Mouse (Mus musculus): Measurements from ENCODE around the gene 4430402I18Rik. TPM values are rescaled to one million over a fixed set of nuclear protein-coding genes. Genes with fewer than 3 reads are reported as not detected.

Gene 4430402I18Rik
- polyA plus RNA-seq, 1 experiment: 41.7 TPM

DNA sequence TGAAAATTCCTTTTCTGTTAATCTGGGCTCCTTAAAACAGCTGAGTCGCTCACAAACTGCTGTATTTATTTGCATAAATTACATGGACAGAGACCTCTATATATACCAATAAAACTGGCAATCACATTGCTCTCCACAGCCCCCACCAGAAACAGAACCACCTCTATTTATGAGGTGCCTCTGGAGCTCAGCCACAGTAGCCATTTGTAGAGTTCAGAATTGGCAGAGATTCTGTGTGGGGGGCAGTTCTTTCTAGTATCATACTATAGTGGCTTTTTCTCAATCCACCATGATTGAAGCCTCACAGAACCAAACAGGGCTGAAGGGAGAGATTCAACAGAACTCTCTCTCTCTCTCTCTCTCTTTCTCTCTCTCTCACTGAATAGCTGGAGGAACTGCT, 71.0 kb downstream of the 4430402I18Rik start:
- Histone ChIP-seq H3K4me1 (ENCODE audit: control insufficient read depth, insufficient read depth, insufficient read length, low read length) (no peaks in the 10 kb centered on the region), H3K4me3 (ENCODE audit: insufficient read depth, low read depth, low read length) (no peak overlapping the region), H3K27ac (replicated peaks; ENCODE audit: low read depth, low read length) (no peak overlapping the region)

DNA sequence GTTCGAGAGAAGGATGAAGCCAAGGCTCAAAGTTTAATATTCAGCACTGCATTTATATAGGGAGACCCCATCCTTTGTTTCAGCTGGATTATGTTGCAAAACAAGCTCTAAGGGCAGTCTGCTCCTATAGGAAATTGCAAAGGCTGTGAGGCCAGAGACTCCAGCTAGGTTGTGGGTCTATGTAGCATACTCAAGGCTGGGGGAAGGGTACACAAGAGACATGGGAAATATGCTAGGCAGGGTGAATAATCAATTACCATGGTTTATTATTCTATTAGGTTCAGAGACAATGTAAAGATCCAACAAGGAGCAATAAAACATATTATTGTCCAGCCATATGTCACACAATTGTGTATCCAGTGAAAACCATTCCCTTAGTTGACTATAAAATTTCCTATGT, 75.7 kb downstream of the 4430402I18Rik start:
- Histone ChIP-seq H3K4me3 (ENCODE audit: insufficient read depth, low read depth, low read length) (no peak overlapping the region), H3K4me1 (ENCODE audit: control insufficient read depth, insufficient read depth, insufficient read length, low read length) (peaks cover 6% of the 10 kb centered on the region; the same call in 1 of the 2 replicates), H3K27ac (replicated peaks; ENCODE audit: low read depth, low read length) (no peak overlapping the region)

DNA sequence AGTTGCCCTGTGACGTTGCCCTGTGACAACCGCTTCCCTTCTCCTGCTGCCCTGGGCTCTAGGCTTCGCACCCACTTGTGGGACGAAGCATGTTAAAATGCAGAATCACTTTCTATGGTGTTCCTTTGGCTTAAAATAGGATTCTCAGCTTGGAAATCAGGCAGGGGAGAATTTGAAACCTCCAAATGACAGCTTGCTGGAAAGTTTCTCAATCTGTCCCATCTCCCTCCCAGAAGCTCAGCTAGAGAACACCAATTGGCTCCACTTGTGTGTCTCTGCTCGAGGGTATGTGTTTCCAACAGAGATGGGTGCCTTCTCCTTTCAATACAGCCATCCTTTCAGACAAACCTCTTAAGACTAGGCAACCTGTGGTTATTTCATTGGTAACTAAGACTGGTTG, 76.4 kb downstream of the 4430402I18Rik start:
- H3K27ac ChIP-seq (replicated peaks; ENCODE audit: low read depth, low read length): no peak overlapping the region
- no peak overlapping the region for H3K4me3 ChIP-seq (ENCODE audit: insufficient read depth, low read depth, low read length)
- H3K4me1 ChIP-seq (ENCODE audit: control insufficient read depth, insufficient read depth, insufficient read length, low read length): peaks cover 8% of the 10 kb centered on the region; the same call in 1 of the 2 replicates

DNA sequence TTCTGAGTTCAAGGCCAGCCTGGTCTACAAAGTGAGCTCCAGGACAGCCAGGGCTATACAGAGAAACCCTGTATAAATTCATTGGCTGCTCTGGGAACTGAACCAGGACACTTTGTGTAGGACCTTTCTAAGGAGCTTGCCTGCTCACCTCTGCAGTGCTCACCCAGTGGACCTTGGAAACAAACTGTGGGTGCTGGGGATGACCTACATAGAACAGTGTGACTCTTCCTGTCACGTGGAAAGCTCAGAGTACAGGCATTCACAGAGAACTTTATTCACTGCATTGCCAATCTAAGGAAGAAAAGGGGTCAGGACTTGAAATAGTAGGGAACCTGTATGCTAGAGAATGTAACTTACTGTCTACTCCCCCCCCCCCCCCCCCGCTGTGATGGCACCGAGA, 78.3 kb downstream of the 4430402I18Rik start:
- Histone ChIP-seq H3K4me3 (ENCODE audit: insufficient read depth, low read depth, low read length) (no peak overlapping the region), H3K4me1 (ENCODE audit: control insufficient read depth, insufficient read depth, insufficient read length, low read length) (peaks cover 8% of the 10 kb centered on the region; the same call in 1 of the 2 replicates), H3K27ac (replicated peaks; ENCODE audit: low read depth, low read length) (no peak overlapping the region)

DNA sequence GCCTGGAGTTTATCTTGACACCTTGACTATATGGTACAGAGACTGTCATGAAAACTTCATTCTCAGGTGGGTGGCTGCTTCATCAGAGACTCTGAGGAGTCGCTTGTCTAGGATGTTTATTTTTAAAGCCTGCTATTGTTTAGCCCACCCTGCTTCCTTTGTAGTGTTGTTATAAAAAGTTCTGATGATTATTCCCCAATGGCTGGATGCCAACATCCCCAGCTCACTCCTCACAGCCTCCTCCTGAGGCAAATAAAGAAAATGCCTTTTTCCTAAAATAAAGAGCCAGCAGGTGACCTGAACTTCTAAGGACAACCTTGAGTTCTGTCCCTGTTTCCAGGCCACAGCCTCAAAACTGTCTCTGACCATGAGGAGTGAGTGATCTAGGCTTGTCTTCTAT, 79.1 kb downstream of the 4430402I18Rik start:
- Histone ChIP-seq H3K4me1 (ENCODE audit: control insufficient read depth, insufficient read depth, insufficient read length, low read length) (peaks cover 8% of the 10 kb centered on the region; the same call in 1 of the 2 replicates), H3K4me3 (ENCODE audit: insufficient read depth, low read depth, low read length) (no peak overlapping the region), H3K27ac (replicated peaks; ENCODE audit: low read depth, low read length) (peak overlapping the region; percentile 74)

DNA sequence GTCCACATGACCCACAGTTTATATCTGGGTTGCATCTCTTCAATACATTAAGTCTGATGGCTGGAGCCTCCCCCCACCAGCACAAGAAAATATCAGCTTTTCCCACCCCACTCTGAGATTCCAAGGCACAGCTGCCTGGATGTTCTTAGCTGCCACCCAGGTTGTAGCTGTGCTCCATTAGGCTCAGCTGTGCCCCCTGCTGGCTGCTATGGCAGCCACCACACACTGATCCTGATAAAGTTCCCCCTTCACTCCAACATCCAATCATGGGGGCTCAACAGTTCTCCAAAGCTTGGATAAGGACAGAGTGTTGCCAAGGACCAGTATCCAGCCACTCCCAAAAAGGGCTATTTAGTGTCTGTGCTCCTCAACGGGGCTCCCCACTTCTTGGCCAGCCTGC, 84.5 kb downstream of the 4430402I18Rik start:
- Histone ChIP-seq H3K4me1 (ENCODE audit: control insufficient read depth, insufficient read depth, insufficient read length, low read length) (peaks cover 6% of the 10 kb centered on the region; the same call in 1 of the 2 replicates), H3K4me3 (ENCODE audit: insufficient read depth, low read depth, low read length) (no peak overlapping the region), H3K27ac (replicated peaks; ENCODE audit: low read depth, low read length) (no peak overlapping the region)

DNA sequence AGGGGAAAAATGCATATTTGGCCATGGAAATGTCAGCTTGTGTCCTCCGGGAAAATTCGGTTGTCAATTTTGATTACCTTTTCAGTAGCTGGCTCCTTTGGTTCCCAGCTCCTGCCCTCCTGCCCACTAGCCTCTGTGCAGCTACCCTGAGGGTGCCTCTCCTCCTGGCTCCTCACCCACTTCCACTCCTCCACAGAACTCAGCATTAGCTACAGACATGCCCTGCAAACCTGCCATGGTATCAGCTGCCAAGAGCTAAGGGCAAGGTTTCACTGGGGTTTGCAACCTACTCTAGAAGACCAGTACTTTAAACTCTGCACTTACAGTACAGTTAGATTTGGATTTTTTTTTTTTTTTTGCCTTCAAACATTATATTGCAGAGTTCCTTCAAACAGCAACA, 88.1 kb downstream of the 4430402I18Rik start:
- H3K4me1 ChIP-seq (ENCODE audit: control insufficient read depth, insufficient read depth, insufficient read length, low read length): no peaks in the 10 kb centered on the region; the same call in 1 of the 2 replicates
- no peak overlapping the region for H3K27ac ChIP-seq (replicated peaks; ENCODE audit: low read depth, low read length)
- no peak overlapping the region for H3K4me3 ChIP-seq (ENCODE audit: insufficient read depth, low read depth, low read length)

DNA sequence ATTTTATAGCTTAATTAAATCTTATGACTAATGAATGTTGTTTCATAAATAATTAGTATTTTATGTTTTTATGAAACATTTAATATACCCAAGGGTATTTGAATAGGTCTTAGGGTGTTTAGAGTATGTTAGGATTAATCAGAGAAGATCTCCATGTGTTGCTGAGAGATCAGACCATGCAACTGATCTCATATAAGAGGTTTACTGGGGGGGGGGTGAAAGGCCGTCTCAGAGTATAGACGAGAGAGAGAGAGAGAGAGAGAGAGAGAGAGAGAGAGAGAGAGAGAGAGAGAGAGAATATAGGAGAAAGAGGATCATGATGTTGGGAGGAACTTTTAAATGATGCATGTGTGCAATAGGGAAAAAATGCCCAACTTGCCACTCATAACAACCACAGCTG, 97.2 kb downstream of the 4430402I18Rik start:
- Histone ChIP-seq H3K4me3 (ENCODE audit: insufficient read depth, low read depth, low read length) (no peak overlapping the region), H3K27ac (replicated peaks; ENCODE audit: low read depth, low read length) (no peak overlapping the region), H3K4me1 (ENCODE audit: control insufficient read depth, insufficient read depth, insufficient read length, low read length) (no peaks in the 10 kb centered on the region)

DNA sequence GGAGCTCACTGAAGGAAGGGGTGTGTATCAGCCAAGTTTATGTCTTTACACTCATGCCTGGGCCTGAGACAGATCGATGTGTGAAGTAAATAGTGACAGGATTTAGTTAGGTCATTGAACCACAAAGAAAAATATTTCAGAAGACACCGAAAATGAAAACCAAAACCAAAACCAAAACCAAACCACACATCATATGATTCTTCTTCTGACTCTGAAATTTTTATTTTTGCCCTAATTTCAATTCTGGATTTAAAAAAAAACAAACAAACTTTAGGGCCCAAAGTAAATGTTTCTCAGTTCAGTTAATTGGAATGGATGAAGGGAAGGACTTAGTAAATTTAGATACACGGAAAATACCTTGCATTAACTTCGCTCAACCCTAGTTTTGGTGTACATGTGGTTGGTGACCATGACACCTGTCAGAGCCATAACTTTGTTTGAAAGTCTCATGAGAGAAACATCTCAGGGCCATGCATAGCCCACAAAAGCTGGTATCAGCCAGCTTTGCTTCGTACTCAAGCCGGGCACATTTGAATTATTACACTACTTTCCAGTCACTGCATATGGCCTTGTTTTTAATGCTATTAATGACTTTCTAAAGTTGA, 98.2 kb downstream of the 4430402I18Rik start:
- H3K4me3 ChIP-seq (ENCODE audit: insufficient read depth, low read depth, low read length): no peak overlapping the region
- no peak overlapping the region for H3K27ac ChIP-seq (replicated peaks; ENCODE audit: low read depth, low read length)

DNA sequence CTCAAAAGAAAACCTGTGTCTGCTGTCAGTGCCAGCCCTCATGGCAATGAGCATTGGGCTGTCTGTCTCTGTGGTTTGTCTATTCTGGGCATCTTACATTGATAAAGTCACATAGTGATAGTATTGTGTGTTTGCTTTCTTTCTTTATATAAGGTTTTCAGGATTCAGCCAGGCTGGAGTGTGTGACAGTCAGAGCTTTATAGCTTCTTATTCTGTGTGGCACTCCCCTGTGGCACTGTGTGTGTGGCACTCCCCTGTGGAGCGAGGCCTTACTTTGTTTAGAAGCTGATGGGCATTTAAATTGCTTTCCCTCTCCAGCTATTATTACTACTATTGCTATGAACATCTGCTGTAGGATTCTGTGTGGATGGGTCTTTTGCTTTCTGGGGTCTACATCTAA, 102.1 kb downstream of the 4430402I18Rik start:
- H3K4me1 ChIP-seq (ENCODE audit: control insufficient read depth, insufficient read depth, insufficient read length, low read length): no peaks in the 10 kb centered on the region
- H3K27ac ChIP-seq (replicated peaks; ENCODE audit: low read depth, low read length): no peak overlapping the region

More for the DNA sequence above, 98.2 kb downstream of the 4430402I18Rik start:
- H3K4me1 ChIP-seq (ENCODE audit: control insufficient read depth, insufficient read depth, insufficient read length, low read length): no peaks in the 10 kb centered on the region

DNA sequence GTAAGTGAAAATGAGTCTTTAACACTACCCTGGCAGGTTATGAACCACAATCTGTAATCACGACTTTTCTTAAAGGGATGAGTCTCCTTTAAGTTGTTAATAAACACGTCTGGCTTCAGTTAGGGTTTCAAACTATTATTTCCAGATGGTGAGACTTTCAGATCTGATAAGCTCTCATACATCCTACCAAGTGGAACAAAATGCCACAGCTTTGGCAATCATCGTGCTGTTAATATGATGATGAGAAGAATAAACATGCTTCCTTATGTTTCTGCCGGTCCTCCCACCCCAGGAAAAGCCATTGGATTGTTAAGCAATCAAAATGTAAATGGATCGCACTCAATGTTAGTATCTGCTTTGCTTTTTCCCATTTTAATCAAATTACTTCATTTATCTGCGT, 102.6 kb downstream of the 4430402I18Rik start:
- no peaks in the 10 kb centered on the region for H3K4me1 ChIP-seq (ENCODE audit: control insufficient read depth, insufficient read depth, insufficient read length, low read length)
- no peak overlapping the region for H3K4me3 ChIP-seq (ENCODE audit: insufficient read depth, low read depth, low read length)
- no peak overlapping the region for H3K27ac ChIP-seq (replicated peaks; ENCODE audit: low read depth, low read length)

More for the DNA sequence above, 102.1 kb downstream of the 4430402I18Rik start:
- H3K4me3 ChIP-seq (ENCODE audit: insufficient read depth, low read depth, low read length): no peak overlapping the region

DNA sequence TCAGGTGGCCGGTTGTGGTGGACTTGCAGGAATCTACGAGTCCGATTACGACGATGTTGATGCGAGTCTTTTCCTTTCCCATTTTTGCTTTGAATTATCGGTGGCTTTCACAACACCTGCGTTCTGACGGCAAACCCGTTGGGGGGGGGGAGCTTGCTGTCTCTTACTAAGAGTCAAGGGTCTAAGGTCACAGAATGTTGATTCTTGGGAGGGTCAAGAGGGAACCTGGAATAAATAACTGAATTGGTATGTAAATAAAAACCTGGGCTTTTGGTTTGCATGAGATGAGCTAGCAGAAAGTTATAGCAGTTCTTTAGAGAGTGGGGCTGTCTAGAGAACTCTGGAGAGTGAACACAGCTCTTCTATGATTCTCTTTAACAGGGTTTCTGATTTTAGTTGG, 104.0 kb downstream of the 4430402I18Rik start:
- Histone ChIP-seq H3K4me3 (ENCODE audit: insufficient read depth, low read depth, low read length) (no peak overlapping the region), H3K27ac (replicated peaks; ENCODE audit: low read depth, low read length) (no peak overlapping the region), H3K4me1 (ENCODE audit: control insufficient read depth, insufficient read depth, insufficient read length, low read length) (no peaks in the 10 kb centered on the region)

DNA sequence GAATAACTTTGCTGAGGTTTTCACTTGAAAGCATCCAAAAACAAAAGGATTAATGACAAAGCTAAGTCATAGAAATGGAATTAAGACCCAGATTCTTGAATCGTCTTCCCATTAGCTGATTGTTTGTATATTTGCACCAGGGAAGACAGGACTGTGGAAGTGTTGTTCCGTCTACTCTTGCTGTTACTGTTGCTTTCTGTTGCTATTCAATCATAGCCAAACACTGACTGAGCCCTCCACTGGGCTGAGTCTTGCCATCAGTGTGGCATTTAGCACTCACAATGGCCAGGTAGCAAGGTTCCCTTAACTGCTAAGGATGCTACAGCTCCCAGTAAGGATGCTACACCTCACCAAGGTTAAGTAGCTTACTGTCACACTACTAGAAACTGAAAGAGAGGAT, 107.4 kb downstream of the 4430402I18Rik start:
- H3K4me3 ChIP-seq (ENCODE audit: insufficient read depth, low read depth, low read length): no peak overlapping the region
- no peak overlapping the region for H3K27ac ChIP-seq (replicated peaks; ENCODE audit: low read depth, low read length)
- no peaks in the 10 kb centered on the region for H3K4me1 ChIP-seq (ENCODE audit: control insufficient read depth, insufficient read depth, insufficient read length, low read length)

DNA sequence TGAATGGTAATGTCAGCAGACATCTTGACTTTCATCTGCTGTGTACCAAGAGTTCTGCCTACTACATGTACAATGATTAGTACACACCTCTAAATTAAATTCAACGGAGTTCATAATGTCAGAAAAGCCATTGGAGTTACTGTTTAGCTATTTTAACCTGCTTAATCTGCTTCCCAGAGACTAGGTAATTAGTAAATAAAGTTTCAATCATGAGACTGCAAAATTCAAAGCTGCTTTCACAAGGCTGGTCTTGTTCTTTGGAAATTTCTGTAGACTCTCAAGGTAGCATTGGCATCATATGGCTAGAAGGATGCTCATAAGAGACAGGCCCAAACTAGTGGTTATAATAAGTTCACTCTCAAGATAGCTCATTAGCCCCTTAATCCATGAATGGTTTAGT, 112.8 kb downstream of the 4430402I18Rik start:
- no peak overlapping the region for H3K27ac ChIP-seq (replicated peaks; ENCODE audit: low read depth, low read length)
- no peaks in the 10 kb centered on the region for H3K4me1 ChIP-seq (ENCODE audit: control insufficient read depth, insufficient read depth, insufficient read length, low read length)
- H3K4me3 ChIP-seq (ENCODE audit: insufficient read depth, low read depth, low read length): no peak overlapping the region

DNA sequence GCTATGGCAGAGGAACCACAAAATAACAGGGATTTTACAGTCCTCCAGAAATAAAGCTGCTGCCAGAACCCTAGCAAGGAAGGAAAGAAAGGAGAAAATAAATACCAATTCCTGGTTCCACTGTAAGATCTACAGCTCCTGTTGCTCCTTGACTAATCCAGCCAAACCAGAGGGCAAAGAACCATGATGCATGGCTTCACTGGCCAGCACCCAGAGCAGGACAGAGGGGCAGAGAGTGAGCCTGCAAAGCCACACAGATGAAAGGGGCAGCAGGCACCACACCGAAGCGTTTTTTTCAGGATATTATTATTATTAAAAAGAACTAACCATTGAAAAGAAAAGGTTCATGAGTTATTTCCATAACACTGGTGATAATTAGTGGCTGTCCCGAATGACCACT, 115.6 kb downstream of the 4430402I18Rik start:
- Histone ChIP-seq H3K4me1 (ENCODE audit: control insufficient read depth, insufficient read depth, insufficient read length, low read length) (no peaks in the 10 kb centered on the region), H3K4me3 (ENCODE audit: insufficient read depth, low read depth, low read length) (no peak overlapping the region), H3K27ac (replicated peaks; ENCODE audit: low read depth, low read length) (no peak overlapping the region)

DNA sequence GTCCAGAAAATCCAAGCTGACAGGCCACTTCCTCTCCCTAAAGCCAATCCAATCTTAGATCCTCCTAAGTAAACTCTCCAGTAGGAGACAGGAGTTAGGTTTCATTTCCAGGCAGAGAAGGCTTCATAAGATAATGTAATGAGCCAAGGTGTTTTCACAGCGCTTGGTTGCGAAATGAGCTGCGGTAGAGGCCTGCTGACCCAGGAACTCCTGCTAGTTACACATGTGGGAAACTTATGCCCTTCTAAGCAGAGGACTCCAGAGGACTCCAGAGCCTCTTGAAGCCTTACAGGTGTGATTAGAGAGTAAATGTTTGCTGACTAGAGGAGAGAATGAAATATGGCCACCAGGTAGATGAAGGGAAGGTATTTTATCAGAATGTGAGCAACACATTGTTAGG, 117.1 kb downstream of the 4430402I18Rik start:
- no peak overlapping the region for H3K27ac ChIP-seq (replicated peaks; ENCODE audit: low read depth, low read length)
- H3K4me1 ChIP-seq (ENCODE audit: control insufficient read depth, insufficient read depth, insufficient read length, low read length): no peaks in the 10 kb centered on the region
- H3K4me3 ChIP-seq (ENCODE audit: insufficient read depth, low read depth, low read length): no peak overlapping the region

All from brown adipose tissue, adult 24 weeks (tissue).